Mouse (Mus musculus): ENCODE data around the gene Slc25a53. TPM values are rescaled to one million over a fixed set of nuclear protein-coding genes. Genes with fewer than 3 reads are reported as not detected.

Slc25a53 gene
- polyA plus RNA-seq (2015; fragmentation: Nextera tagmentation; extraction: Ambion mirVana), result 12.0 and 13.4 TPM in 2 replicates

- Histone ChIP-seq H3K9ac (ENCODE audit: low read length) (peak within 1 kb of the TSS; percentile 72), H3K27me3 (ENCODE audit: control insufficient read depth, insufficient read depth, low read depth, low read length) (no peaks in the 10 kb centered on the region), H3K36me3 (ENCODE audit: control insufficient read depth, insufficient read depth, low read length) (no peaks in the 10 kb centered on the region), H3K4me1 (replicated peaks; ENCODE audit: control insufficient read depth, insufficient read depth, low read length) (no peaks in the 10 kb centered on the region), H3K9me3 (ENCODE audit: control insufficient read depth, low read length) (no peaks in the 10 kb centered on the region), H3K4me3 (ENCODE audit: low read length) (peak within 1 kb of the TSS; percentile 64), H3K4me2 (ENCODE audit: low read depth, low read length) (peak within 1 kb of the TSS; percentile 68), H3K27ac (ENCODE audit: low read length) (peak within 1 kb of the TSS; percentile 91)
- 12% methylated on average over 28 of the region's 31 CpGs for WGBS
- peak; percentile 98 for ATAC-seq (ENCODE audit: low read depth)
These were observed at the start of gene Slc25a53 for GRCm38 (mm10) chrX:137038000-137038483. Gene Slc25a53 (minus strand): TSS chrX:137038302.

- H3K4me3 ChIP-seq (ENCODE audit: low read length), result no peak overlapping the region
- ATAC-seq (ENCODE audit: low read depth), result no peak
- WGBS, result 70% methylated on average over 9 of the region's 9 CpGs
- no peak overlapping the region for H3K9ac ChIP-seq (ENCODE audit: low read length)
- H3K9me3 ChIP-seq (ENCODE audit: control insufficient read depth, low read length), result no peaks in the 10 kb centered on the region
- H3K4me2 ChIP-seq (ENCODE audit: low read depth, low read length), result no peak overlapping the region
- no peaks in the 10 kb centered on the region for H3K36me3 ChIP-seq (ENCODE audit: control insufficient read depth, insufficient read depth, low read length)
- H3K27ac ChIP-seq (ENCODE audit: low read length), result no peak overlapping the region
- H3K4me1 ChIP-seq (replicated peaks; ENCODE audit: control insufficient read depth, insufficient read depth, low read length), result no peaks in the 10 kb centered on the region
- no peaks in the 10 kb centered on the region for H3K27me3 ChIP-seq (ENCODE audit: control insufficient read depth, insufficient read depth, low read depth, low read length)
These were observed 25.1 kb upstream of the Slc25a53 start for GRCm38 (mm10) chrX:137063202-137063601.

GRCm38 (mm10) chrX:137049425-137050225 is 11.5 kb upstream of the Slc25a53 start, which contains the start of gene Fam199x:
Gene Fam199x (plus strand): TSS chrX:137049594.
- no peaks in the 10 kb centered on the region for H3K36me3 ChIP-seq (ENCODE audit: control insufficient read depth, insufficient read depth, low read length)
- H3K27me3 ChIP-seq (ENCODE audit: control insufficient read depth, insufficient read depth, low read depth, low read length), result peaks cover 4% of the 10 kb centered on the region
- H3K4me1 ChIP-seq (replicated peaks; ENCODE audit: control insufficient read depth, insufficient read depth, low read length), result no peaks in the 10 kb centered on the region
- peak within 1 kb of the TSS; percentile 52 for H3K4me2 ChIP-seq (ENCODE audit: low read depth, low read length)
- WGBS, result 15% methylated on average over 45 of the region's 62 CpGs
- peak within 1 kb of the TSS; percentile 70 for H3K4me3 ChIP-seq (ENCODE audit: low read length)
- peak within 1 kb of the TSS; percentile 59 for H3K27ac ChIP-seq (ENCODE audit: low read length)
- peak within 1 kb of the TSS; percentile 79 for H3K9ac ChIP-seq (ENCODE audit: low read length)
- H3K9me3 ChIP-seq (ENCODE audit: control insufficient read depth, low read length), result no peaks in the 10 kb centered on the region
- peak; percentile 98 for ATAC-seq (ENCODE audit: low read depth)

GRCm38 (mm10) chrX:137049060-137049424 is 10.9 kb upstream of the Slc25a53 start:
- peak overlapping the region; percentile 79 for H3K9ac ChIP-seq (ENCODE audit: low read length)
- H3K27me3 ChIP-seq (ENCODE audit: control insufficient read depth, insufficient read depth, low read depth, low read length), result peaks cover 4% of the 10 kb centered on the region
- no peaks in the 10 kb centered on the region for H3K36me3 ChIP-seq (ENCODE audit: control insufficient read depth, insufficient read depth, low read length)
- no peaks in the 10 kb centered on the region for H3K4me1 ChIP-seq (replicated peaks; ENCODE audit: control insufficient read depth, insufficient read depth, low read length)
- H3K4me3 ChIP-seq (ENCODE audit: low read length), result peak overlapping the region; percentile 70
- H3K4me2 ChIP-seq (ENCODE audit: low read depth, low read length), result peak overlapping the region; percentile 52
- no peak overlapping the region for H3K27ac ChIP-seq (ENCODE audit: low read length)
- no peak for ATAC-seq (ENCODE audit: low read depth)
- WGBS, result 14% methylated on average over 8 of the region's 11 CpGs
- H3K9me3 ChIP-seq (ENCODE audit: control insufficient read depth, low read length), result no peaks in the 10 kb centered on the region

- peak overlapping the region; percentile 72 for H3K9ac ChIP-seq (ENCODE audit: low read length)
- peak overlapping the region; percentile 64 for H3K4me3 ChIP-seq (ENCODE audit: low read length)
- no peaks in the 10 kb centered on the region for H3K4me1 ChIP-seq (replicated peaks; ENCODE audit: control insufficient read depth, insufficient read depth, low read length)
- H3K36me3 ChIP-seq (ENCODE audit: control insufficient read depth, insufficient read depth, low read length), result no peaks in the 10 kb centered on the region
- no peaks in the 10 kb centered on the region for H3K9me3 ChIP-seq (ENCODE audit: control insufficient read depth, low read length)
- H3K27ac ChIP-seq (ENCODE audit: low read length), result peak overlapping the region; percentile 31; the same call in 1 of the 2 replicates
- 41% methylated on average over 7 of the region's 7 CpGs for WGBS
- no peaks in the 10 kb centered on the region for H3K27me3 ChIP-seq (ENCODE audit: control insufficient read depth, insufficient read depth, low read depth, low read length)
- peak; percentile 27; the same call in 1 of the 2 replicates for ATAC-seq (ENCODE audit: low read depth)
- H3K4me2 ChIP-seq (ENCODE audit: low read depth, low read length), result peak overlapping the region; percentile 53
These were observed 400 bp upstream of the Slc25a53 start for GRCm38 (mm10) chrX:137038502-137038901.

- no peaks in the 10 kb centered on the region for H3K4me1 ChIP-seq (replicated peaks; ENCODE audit: control insufficient read depth, insufficient read depth, low read length)
- no peaks in the 10 kb centered on the region for H3K9me3 ChIP-seq (ENCODE audit: control insufficient read depth, low read length)
- H3K4me3 ChIP-seq (ENCODE audit: low read length), result peak overlapping the region; percentile 64
- H3K36me3 ChIP-seq (ENCODE audit: control insufficient read depth, insufficient read depth, low read length), result no peaks in the 10 kb centered on the region
- H3K27me3 ChIP-seq (ENCODE audit: control insufficient read depth, insufficient read depth, low read depth, low read length), result no peaks in the 10 kb centered on the region
- ATAC-seq (ENCODE audit: low read depth), result no peak
- H3K4me2 ChIP-seq (ENCODE audit: low read depth, low read length), result peak overlapping the region; percentile 68
- peak overlapping the region; percentile 72 for H3K9ac ChIP-seq (ENCODE audit: low read length)
- 18% methylated on average over 12 of the region's 12 CpGs for WGBS
- H3K27ac ChIP-seq (ENCODE audit: low read length), result peak overlapping the region; percentile 91
These were observed 567 bp downstream of the Slc25a53 start for GRCm38 (mm10) chrX:137037470-137037999.

GRCm38 (mm10) chrX:137034322-137034721 is 3.8 kb downstream of the Slc25a53 start:
- no peaks in the 10 kb centered on the region for H3K9me3 ChIP-seq (ENCODE audit: control insufficient read depth, low read length)
- no peak for ATAC-seq (ENCODE audit: low read depth)
- 65% methylated on average over 4 of the region's 4 CpGs for WGBS
- H3K9ac ChIP-seq (ENCODE audit: low read length), result no peak overlapping the region
- no peak overlapping the region for H3K27ac ChIP-seq (ENCODE audit: low read length)
- H3K36me3 ChIP-seq (ENCODE audit: control insufficient read depth, insufficient read depth, low read length), result no peaks in the 10 kb centered on the region
- no peak overlapping the region for H3K4me3 ChIP-seq (ENCODE audit: low read length)
- no peaks in the 10 kb centered on the region for H3K27me3 ChIP-seq (ENCODE audit: control insufficient read depth, insufficient read depth, low read depth, low read length)
- no peaks in the 10 kb centered on the region for H3K4me1 ChIP-seq (replicated peaks; ENCODE audit: control insufficient read depth, insufficient read depth, low read length)
- H3K4me2 ChIP-seq (ENCODE audit: low read depth, low read length), result no peak overlapping the region

- no peaks in the 10 kb centered on the region for H3K9me3 ChIP-seq (ENCODE audit: control insufficient read depth, low read length)
- H3K9ac ChIP-seq (ENCODE audit: low read length), result no peak overlapping the region
- no peaks in the 10 kb centered on the region for H3K27me3 ChIP-seq (ENCODE audit: control insufficient read depth, insufficient read depth, low read depth, low read length)
- ATAC-seq (ENCODE audit: low read depth), result peak; percentile 52; the same call in 1 of the 2 replicates
- H3K4me1 ChIP-seq (replicated peaks; ENCODE audit: control insufficient read depth, insufficient read depth, low read length), result no peaks in the 10 kb centered on the region
- no peak overlapping the region for H3K4me2 ChIP-seq (ENCODE audit: low read depth, low read length)
- H3K4me3 ChIP-seq (ENCODE audit: low read length), result no peak overlapping the region
- no peaks in the 10 kb centered on the region for H3K36me3 ChIP-seq (ENCODE audit: control insufficient read depth, insufficient read depth, low read length)
- WGBS, result 62% methylated on average over 5 of the region's 5 CpGs
- peak overlapping the region; percentile 50 for H3K27ac ChIP-seq (ENCODE audit: low read length)
These were observed 6.4 kb downstream of the Slc25a53 start for GRCm38 (mm10) chrX:137031726-137032125.

- Histone ChIP-seq H3K9me3 (ENCODE audit: control insufficient read depth, low read length) (no peaks in the 10 kb centered on the region), H3K27me3 (ENCODE audit: control insufficient read depth, insufficient read depth, low read depth, low read length) (no peaks in the 10 kb centered on the region), H3K36me3 (ENCODE audit: control insufficient read depth, insufficient read depth, low read length) (no peaks in the 10 kb centered on the region), H3K9ac (ENCODE audit: low read length) (no peak overlapping the region), H3K4me1 (replicated peaks; ENCODE audit: control insufficient read depth, insufficient read depth, low read length) (no peaks in the 10 kb centered on the region), H3K4me2 (ENCODE audit: low read depth, low read length) (no peak overlapping the region), H3K4me3 (ENCODE audit: low read length) (no peak overlapping the region), H3K27ac (ENCODE audit: low read length) (no peak overlapping the region)
- WGBS, result 69% methylated on average over 8 of the region's 8 CpGs
- ATAC-seq (ENCODE audit: low read depth), result peak; percentile 92
These were observed 7.2 kb downstream of the Slc25a53 start for GRCm38 (mm10) chrX:137030916-137031315.
